Mouse (Mus musculus) forebrain, embryonic 14.5 days (tissue): ENCODE data around the gene Gm45140. TPM values are rescaled to one million over a fixed set of nuclear protein-coding genes. Genes with fewer than 3 reads are reported as not detected.

Source experiments
- ATAC-seq: fragments of 200-750 bp; cut with Nextera tagmentation; 2 replicates; pipeline ENCODE4 v1.8.0; 2017; ENCODE audit warnings: mild to moderate bottlenecking, moderate library complexity
- DNase-seq: peaks from one replicate; pipeline ENCODE4 v3.0.0-alpha.2; 2015; ENCODE audit warnings: low spot score
- H3K27ac ChIP-seq: fragments of 300-500 bp; sonication (generic); 2 replicates; pipeline ENCODE4 v1.5.1; 2014; ENCODE audit warnings: low read depth, mild to moderate bottlenecking, control low read depth, low read length, moderate library complexity
- H3K27me3 ChIP-seq: fragments of 300-500 bp; sonication (generic); replicated peaks from 2 replicates; pipeline ENCODE4 v1.6.1; 2014; ENCODE audit warnings: low read length, control low read depth, mixed read lengths; ENCODE audit not compliant: control insufficient read depth, insufficient read depth
- H3K36me3 ChIP-seq: fragments of 300-500 bp; sonication (generic); 2 replicates; pipeline ENCODE4 v1.6.1; 2014; ENCODE audit warnings: low read length, control low read depth; ENCODE audit not compliant: control insufficient read depth, insufficient read depth
- H3K4me1 ChIP-seq: fragments of 300-500 bp; sonication (generic); 2 replicates; pipeline ENCODE4 v1.6.1; 2014; ENCODE audit warnings: antibody characterized with exemption, low read length, control low read depth; ENCODE audit not compliant: control insufficient read depth, insufficient read depth
- H3K4me2 ChIP-seq: fragments of 300-500 bp; sonication (generic); 2 replicates; pipeline ENCODE4 v1.6.1; 2014; ENCODE audit warnings: mild to moderate bottlenecking, control low read depth, low read length
- H3K4me3 ChIP-seq: fragments of 300-500 bp; sonication (generic); 2 replicates; pipeline ENCODE4 v1.5.1; 2014; ENCODE audit warnings: low read depth, low read length, control low read depth
- H3K9ac ChIP-seq: fragments of 300-500 bp; sonication (generic); 2 replicates; pipeline ENCODE4 v1.6.1; 2014; ENCODE audit warnings: mild to moderate bottlenecking, low read length, control low read depth, moderate library complexity
- H3K9me3 ChIP-seq: fragments of 300-500 bp; sonication (generic); replicated peaks from 2 replicates; pipeline ENCODE4 v1.6.1; 2016; ENCODE audit warnings: low read length, control low read depth, mixed read lengths; ENCODE audit not compliant: control insufficient read depth
- WGBS: fragments of 180-500 bp; shearing (Covaris S2); extraction: QIAGEN DNeasy Blood & Tissue Kit; methylation state at CpG from one replicate; pipeline ENCODE4 v1.1.7; 2014; 5-methylcytosine and 5-hydroxymethylcytosine counted together
- polyA plus RNA-seq: library from polyadenylated mRNA; unstranded; fragments of >200 nt; fragmentation: Nextera tagmentation; extraction: Ambion mirVana; gene quantifications from 2 replicates; pipeline ENCODE4 v1.2.1, GENCODE M21; 2014

Gm45140 gene
- polyA plus RNA-seq, 1 experiment from 2014 or later = 1.2 TPM

- H3K4me3 ChIP-seq = no peak overlapping the region
- H3K9me3 ChIP-seq = no peaks in the 10 kb centered on the region
- no peaks in the 10 kb centered on the region for H3K36me3 ChIP-seq
- H3K4me2 ChIP-seq = no peak overlapping the region
- H3K9ac ChIP-seq = no peak overlapping the region
- no peaks in the 10 kb centered on the region for H3K4me1 ChIP-seq
- no peak overlapping the region for H3K27ac ChIP-seq
- no peak for DNase-seq
- WGBS = 83% methylated on average over 2 of the region's 2 CpGs
- H3K27me3 ChIP-seq = no peaks in the 10 kb centered on the region
- no peak for ATAC-seq
Measured at GRCm38 (mm10) chr6:87748078-87748477, 87.5 kb downstream of the Gm45140 start.

- 77% methylated on average over 2 of the region's 2 CpGs for WGBS
- no peaks in the 10 kb centered on the region for H3K9me3 ChIP-seq
- no peak overlapping the region for H3K4me2 ChIP-seq
- H3K36me3 ChIP-seq = no peaks in the 10 kb centered on the region
- H3K4me3 ChIP-seq = no peak overlapping the region
- H3K27ac ChIP-seq = no peak overlapping the region
- no peaks in the 10 kb centered on the region for H3K4me1 ChIP-seq
- DNase-seq (no peak), ATAC-seq (no peak)
- H3K27me3 ChIP-seq = no peaks in the 10 kb centered on the region
- no peak overlapping the region for H3K9ac ChIP-seq
Measured at GRCm38 (mm10) chr6:87746849-87747248, 88.7 kb downstream of the Gm45140 start.

DNA sequence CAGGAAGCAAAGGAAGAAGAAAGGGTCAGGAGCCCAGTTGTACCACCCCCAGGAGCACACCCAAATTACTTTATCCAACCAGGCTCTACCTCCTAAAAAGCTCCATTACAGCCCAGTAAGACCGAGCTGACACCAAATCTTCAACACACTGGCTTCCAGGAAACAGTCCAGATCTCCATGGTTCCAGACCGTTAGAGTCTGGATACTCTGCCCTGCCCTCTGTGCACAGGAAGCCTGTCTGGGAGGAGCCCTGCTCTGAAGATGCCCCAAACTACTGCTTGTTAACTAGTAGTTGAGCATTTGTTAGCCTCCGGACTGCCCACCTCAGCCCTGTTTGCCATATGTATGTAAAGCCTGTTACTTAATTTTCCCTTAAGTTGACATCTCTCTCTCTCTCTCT lies 89.5 kb downstream of the Gm45140 start:
- Histone ChIP-seq H3K9me3 (no peaks in the 10 kb centered on the region), H3K27ac (no peak overlapping the region), H3K4me1 (no peaks in the 10 kb centered on the region), H3K9ac (no peak overlapping the region), H3K4me3 (no peak overlapping the region), H3K27me3 (no peaks in the 10 kb centered on the region), H3K4me2 (no peak overlapping the region), H3K36me3 (no peaks in the 10 kb centered on the region)
- no peak for DNase-seq
- ATAC-seq = no peak
- WGBS = 73% methylated on average over 3 of the region's 3 CpGs

GRCm38 (mm10) chr6:87745301-87745700 lies 90.3 kb downstream of the Gm45140 start:
- Histone ChIP-seq H3K9me3 (no peaks in the 10 kb centered on the region), H3K27ac (no peak overlapping the region), H3K4me2 (no peak overlapping the region), H3K4me1 (no peaks in the 10 kb centered on the region), H3K9ac (no peak overlapping the region), H3K27me3 (no peaks in the 10 kb centered on the region), H3K4me3 (no peak overlapping the region), H3K36me3 (no peaks in the 10 kb centered on the region)
- ATAC-seq (no peak), DNase-seq (no peak)
- 46% methylated on average over 1 of the region's 1 CpGs for WGBS

DNA sequence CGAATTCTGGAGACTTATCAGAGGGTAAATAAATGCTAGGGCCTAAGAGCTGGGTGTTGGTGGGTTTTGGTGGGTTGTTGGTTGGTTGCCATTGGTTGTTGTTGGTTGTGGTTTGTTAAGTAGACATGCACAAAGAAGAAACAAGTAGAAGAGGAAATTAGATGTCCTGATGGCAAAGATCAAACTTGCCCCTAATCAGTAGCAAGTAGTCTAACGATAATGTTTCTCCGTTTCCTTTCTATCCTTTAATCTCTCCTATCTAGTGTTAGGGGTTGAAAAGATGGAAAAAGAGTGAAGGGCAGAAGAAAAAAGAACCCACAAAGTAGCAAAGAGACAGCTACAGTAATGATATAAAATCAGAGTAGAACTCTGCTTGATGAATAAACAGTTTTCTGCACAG lies 91.0 kb downstream of the Gm45140 start:
- Histone ChIP-seq H3K4me3 (no peak overlapping the region), H3K27ac (no peak overlapping the region), H3K9ac (no peak overlapping the region), H3K4me2 (no peak overlapping the region), H3K4me1 (no peaks in the 10 kb centered on the region), H3K9me3 (no peaks in the 10 kb centered on the region), H3K27me3 (no peaks in the 10 kb centered on the region), H3K36me3 (no peaks in the 10 kb centered on the region)
- DNase-seq (no peak), ATAC-seq (no peak)
- WGBS = 94% methylated on average over 3 of the region's 3 CpGs

- Histone ChIP-seq H3K27ac (no peak overlapping the region), H3K36me3 (no peaks in the 10 kb centered on the region)
- no peak for ATAC-seq
Measured at GRCm38 (mm10) chr6:87743281-87743680, 92.3 kb downstream of the Gm45140 start.

GRCm38 (mm10) chr6:87742804-87743203 lies 92.8 kb downstream of the Gm45140 start:
- DNase-seq (no peak), ATAC-seq (no peak)
- WGBS = 82% methylated on average over 5 of the region's 5 CpGs
- Histone ChIP-seq H3K4me1 (no peaks in the 10 kb centered on the region), H3K27me3 (no peaks in the 10 kb centered on the region), H3K9me3 (no peaks in the 10 kb centered on the region), H3K36me3 (no peaks in the 10 kb centered on the region), H3K27ac (no peak overlapping the region), H3K9ac (no peak overlapping the region), H3K4me3 (no peak overlapping the region), H3K4me2 (no peak overlapping the region)

More at GRCm38 (mm10) chr6:87743281-87743680, 92.3 kb downstream of the Gm45140 start:
- Histone ChIP-seq H3K4me1 (no peaks in the 10 kb centered on the region), H3K4me3 (no peak overlapping the region), H3K9me3 (no peaks in the 10 kb centered on the region), H3K9ac (no peak overlapping the region), H3K4me2 (no peak overlapping the region), H3K27me3 (no peaks in the 10 kb centered on the region)
- DNase-seq = no peak
- 75% methylated on average over 5 of the region's 5 CpGs for WGBS

GRCm38 (mm10) chr6:87741978-87742377 lies 93.6 kb downstream of the Gm45140 start:
- no peak for DNase-seq
- 91% methylated on average over 8 of the region's 8 CpGs for WGBS
- no peak for ATAC-seq

DNA sequence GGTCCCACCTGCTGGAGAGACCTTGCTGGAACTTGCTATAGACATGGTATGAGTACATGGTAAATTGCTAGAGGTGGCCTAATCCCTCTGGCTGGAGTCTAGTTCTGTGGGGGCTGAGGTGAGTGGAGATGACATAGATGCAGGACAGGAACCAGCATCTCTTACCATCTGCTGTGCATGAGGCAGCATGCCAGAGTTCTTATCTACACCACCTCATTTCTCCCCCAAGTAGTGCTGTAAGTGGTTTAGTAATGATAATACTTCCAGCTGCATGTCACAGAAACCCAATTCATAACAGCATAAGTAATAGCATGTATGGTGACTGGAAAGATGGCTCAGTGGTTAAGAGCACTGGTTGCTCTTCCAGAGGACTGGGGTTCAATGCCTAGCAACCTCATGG lies 95.1 kb downstream of the Gm45140 start:
- H3K27ac ChIP-seq = no peak overlapping the region
- H3K4me1 ChIP-seq = no peaks in the 10 kb centered on the region
- no peaks in the 10 kb centered on the region for H3K27me3 ChIP-seq
- no peak overlapping the region for H3K4me3 ChIP-seq
- no peak overlapping the region for H3K9ac ChIP-seq
- no peak for ATAC-seq
- H3K4me2 ChIP-seq = no peak overlapping the region
- no peak for DNase-seq
- H3K9me3 ChIP-seq = no peaks in the 10 kb centered on the region
- H3K36me3 ChIP-seq = no peaks in the 10 kb centered on the region

More at GRCm38 (mm10) chr6:87741978-87742377, 93.6 kb downstream of the Gm45140 start:
- Histone ChIP-seq H3K4me3 (no peak overlapping the region), H3K36me3 (no peaks in the 10 kb centered on the region), H3K9ac (no peak overlapping the region), H3K9me3 (no peaks in the 10 kb centered on the region), H3K27me3 (no peaks in the 10 kb centered on the region), H3K4me1 (no peaks in the 10 kb centered on the region), H3K27ac (no peak overlapping the region), H3K4me2 (no peak overlapping the region)
